Mouse (Mus musculus) liver, adult 2 months (tissue): Measurements from ENCODE around the gene Mgrn1.

Experiments
- CTCF ChIP-seq: fragments of 200-500 bp; IDR thresholded peaks from 2 replicates; pipeline ENCODE4 v1.5.1; 2011; ENCODE audit warnings: low read depth, low read length, control low read depth
- POLR2A ChIP-seq: fragments of 200-500 bp; IDR thresholded peaks from 2 replicates; pipeline ENCODE4 v1.6.1; 2011; ENCODE audit warnings: low read length, control low read depth; ENCODE audit not compliant: insufficient read depth; ENCODE audit errors: extremely low read depth

DNA sequence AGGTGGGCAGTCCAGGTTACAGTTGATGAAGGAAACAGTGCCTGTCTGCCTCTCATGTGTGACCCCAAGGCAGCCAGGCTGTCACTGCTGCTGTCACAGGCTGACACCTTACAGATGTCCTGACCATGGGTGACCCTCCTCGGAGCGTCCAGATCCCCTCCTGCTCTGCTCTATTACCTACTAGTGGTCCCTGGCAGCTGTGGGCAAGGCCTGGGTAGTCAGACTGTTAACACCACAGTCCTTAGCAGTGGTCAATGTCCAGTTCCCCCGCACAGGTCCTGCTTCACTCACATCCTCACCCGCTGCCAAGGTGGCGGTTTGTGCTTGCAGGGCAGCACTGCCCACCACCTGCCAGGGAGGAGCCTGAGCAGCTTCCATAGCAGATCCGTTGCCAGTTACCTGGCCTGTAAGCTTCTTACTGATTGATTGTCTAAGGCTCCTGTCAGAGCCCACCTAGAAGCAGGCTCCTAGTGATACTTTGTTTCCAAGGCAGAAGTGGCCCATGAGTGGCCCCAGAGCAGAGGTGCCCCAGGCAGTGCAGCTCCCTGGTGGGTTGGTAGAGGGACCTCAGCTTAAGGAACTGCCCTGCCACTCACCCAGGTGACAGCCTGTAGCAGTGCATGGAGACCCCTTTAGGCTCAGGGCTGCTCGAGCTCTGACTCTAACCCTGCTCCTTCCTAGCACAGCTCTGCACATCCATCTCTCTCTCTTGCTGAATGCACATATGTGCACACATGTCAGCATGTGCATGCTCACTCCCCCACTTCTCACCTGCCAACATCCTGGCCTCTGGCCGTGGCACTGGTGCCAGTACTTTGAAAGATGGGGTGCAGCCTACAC, 51.5 kb downstream of the Mgrn1 start:
- TF ChIP-seq CTCF (no peak), POLR2A (no peak)
